ENCODE assay signal across 8 mouse cellular contexts in the genomic region with DNA sequence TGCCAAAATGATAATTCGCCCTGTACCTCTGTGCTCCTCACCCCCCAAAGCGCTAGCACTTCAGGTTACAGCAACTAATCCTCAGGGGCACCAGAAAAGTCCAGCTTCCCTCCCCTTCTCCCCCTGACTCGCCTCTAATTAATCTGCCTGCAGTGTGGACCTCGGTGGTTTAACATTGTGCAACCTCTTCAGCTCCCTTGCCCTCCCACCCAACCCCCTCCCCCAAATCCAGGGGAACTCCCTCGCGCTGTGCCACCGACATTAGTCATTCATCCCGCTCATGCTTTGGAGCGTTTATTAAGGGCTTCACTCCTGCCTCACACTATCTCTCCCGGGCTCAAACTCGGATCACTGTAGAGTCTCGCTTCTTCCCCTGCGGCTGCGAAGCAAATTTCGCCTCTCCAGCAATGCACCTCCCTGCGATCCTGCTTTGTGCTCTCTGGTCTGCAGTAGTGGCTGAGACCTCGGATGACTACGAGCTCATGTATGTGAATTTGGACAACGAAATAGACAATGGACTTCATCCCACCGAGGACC. TPM values are rescaled to one million over a fixed set of nuclear protein-coding genes. Genes with fewer than 3 reads are reported as not detected.
DNase-seq lines count a peak whose midpoint lies in the region; ATAC-seq and TF ChIP-seq lines count a peak whose summit lies in the region.

Gene Ptx3, plus strand, starts transcription at position 256 of the 537 bp plus-strand sequence.

- peak within 1 kb of the TSS; percentile 95 for H3K4me2 ChIP-seq in hindbrain, embryonic 13.5 days
- H3K4me2 ChIP-seq in midbrain, embryonic 13.5 days (replicated peaks) = peak within 1 kb of the TSS; percentile 95

- no peak for DNase-seq in lung, adult 2 months
- no peak for DNase-seq in lung, postnatal 25 days (ENCODE audit: low spot score)
- DNase-seq in embryo, embryonic 9.5 days (ENCODE audit: extremely low spot score) = peak; percentile 66
- no peak for DNase-seq in spleen, postnatal 36 days (ENCODE audit: low spot score in 2 of 2)
- no peak for DNase-seq in spleen, adult 18-20 months

- peak within 1 kb of the TSS; percentile 46 for H3K4me3 ChIP-seq in lung, adult 2 months (replicated peaks; ENCODE audit: extremely low read depth, low read depth, low read length)
- peak within 1 kb of the TSS; percentile 59 for H3K4me3 ChIP-seq in hindbrain, embryonic 13.5 days
- peak within 1 kb of the TSS; percentile 61 for H3K4me3 ChIP-seq in midbrain, embryonic 13.5 days (replicated peaks)

- TF ChIP-seq CTCF in lung, adult 2 months (IDR thresholded peaks at IDR 0.05; ENCODE audit: insufficient read depth, low read length) = no peak

- 21% methylated on average over 20 of the region's 20 CpGs for WGBS in lung, adult 2 months
- 4% methylated on average over 20 of the region's 20 CpGs for WGBS in hindbrain, embryonic 13.5 days
- 2% methylated on average over 20 of the region's 20 CpGs for WGBS in midbrain, embryonic 13.5 days

- H3K9me3 ChIP-seq in hindbrain, embryonic 13.5 days = no peaks in the 10 kb centered on the region
- H3K9me3 ChIP-seq in midbrain, embryonic 13.5 days = no peaks in the 10 kb centered on the region

- peak within 1 kb of the TSS; percentile 69 for H3K27ac ChIP-seq in hindbrain, embryonic 13.5 days
- H3K27ac ChIP-seq in midbrain, embryonic 13.5 days = peak within 1 kb of the TSS; percentile 56

- no peak for TF ChIP-seq POLR2A in lung, adult 2 months (IDR thresholded peaks at IDR 0.05; ENCODE audit: borderline replicate concordance, extremely low read depth, low read depth, low read length)

- ATAC-seq in hindbrain, embryonic 13.5 days (ENCODE audit: low FRiP score) = peak; percentile 41; the same call in 1 of the 2 replicates
- peak; percentile 24 for ATAC-seq in midbrain, embryonic 13.5 days
- no peak for ATAC-seq in activated CD4-positive, CD25-positive, alpha-beta regulatory T cell, adult 4 months

- H3K36me3 ChIP-seq in hindbrain, embryonic 13.5 days = no peaks in the 10 kb centered on the region
- H3K36me3 ChIP-seq in midbrain, embryonic 13.5 days = no peaks in the 10 kb centered on the region

- H3K9ac ChIP-seq in hindbrain, embryonic 13.5 days = peak within 1 kb of the TSS; percentile 77
- H3K9ac ChIP-seq in midbrain, embryonic 13.5 days (replicated peaks) = peak within 1 kb of the TSS; percentile 82

- peaks cover 37% of the 10 kb centered on the region for H3K27me3 ChIP-seq in hindbrain, embryonic 13.5 days
- peaks cover 18% of the 10 kb centered on the region for H3K27me3 ChIP-seq in midbrain, embryonic 13.5 days

- H3K4me1 ChIP-seq in lung, adult 2 months (ENCODE audit: control insufficient read depth, insufficient read depth, low read length) = no peaks in the 10 kb centered on the region
- peaks cover 25% of the 10 kb centered on the region for H3K4me1 ChIP-seq in hindbrain, embryonic 13.5 days (replicated peaks)
- H3K4me1 ChIP-seq in midbrain, embryonic 13.5 days (replicated peaks) = peaks cover 19% of the 10 kb centered on the region

RNA-seq across cellular contexts. Expression of gene Ptx3, which starts in this region (rescaled TPM):
- 0.57 and 0.93 TPM in 2 replicates for polyA plus RNA-seq in lung, adult 2 months (2012; rRNA removed)
- 8.8 and 9.6 TPM in 2 replicates for polyA plus RNA-seq in hindbrain, embryonic 13.5 days (2015; fragmentation: Nextera tagmentation; extraction: Ambion mirVana)
- 12.3 and 14.1 TPM in 2 replicates for polyA plus RNA-seq in midbrain, embryonic 13.5 days (2015; fragmentation: Nextera tagmentation; extraction: Ambion mirVana)
- polyA plus RNA-seq in activated CD4-positive, CD25-positive, alpha-beta regulatory T cell, adult 4 months (2017; shearing (Covaris generic)) = not detected
